Mouse (Mus musculus) layer of hippocampus, adult 11-12 months (tissue): ENCODE measurements around the gene Pitpna.
A peak's percentile ranks its signal among the peaks of the same experiment; 100 is the strongest.
"Not testable (repeated sequence)": the region's sequence is repeated elsewhere in the genome, so short reads cannot be mapped to it uniquely, and the experiment has no call there.

Experiments used
- DNase-seq: peaks from one replicate; pipeline ENCODE4 v3.0.0; 2022; ENCODE audit warnings: low spot score

Gene Pitpna

DNA sequence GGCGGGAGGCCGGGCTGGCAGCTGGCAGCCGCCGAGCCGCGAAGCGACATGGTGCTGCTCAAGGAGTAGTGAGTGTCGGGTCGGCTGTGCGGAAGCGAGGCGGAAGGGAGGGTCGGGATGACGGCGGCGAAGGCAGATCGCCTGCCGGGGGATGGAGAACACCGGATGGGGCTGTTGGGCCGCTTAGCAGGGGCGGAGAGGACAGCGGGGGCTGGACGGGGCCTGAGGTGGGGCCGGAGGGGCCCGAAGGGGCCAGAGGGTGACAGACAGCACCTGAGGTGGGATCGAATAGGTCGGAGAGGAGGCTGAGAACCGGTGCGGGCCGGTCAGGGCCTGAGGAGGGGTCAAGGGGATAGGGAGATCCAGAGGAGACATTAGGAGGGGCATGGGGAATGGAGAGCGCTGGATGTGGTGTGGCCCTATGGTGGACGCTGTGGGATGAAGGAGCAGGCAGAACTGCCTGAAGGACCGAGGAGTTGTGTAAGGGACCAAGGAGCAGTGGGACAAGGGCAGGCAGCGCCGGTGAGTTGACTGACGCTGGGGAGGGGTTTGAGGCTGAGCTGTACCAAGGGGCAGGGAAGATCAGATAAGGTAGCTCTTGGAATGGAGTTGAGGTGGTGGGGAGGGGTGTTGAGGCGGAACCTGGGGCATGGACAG, 516 bp downstream of the Pitpna start:
- no peak for DNase-seq

GRCm38 (mm10) chr11:75592612-75593011, 4.7 kb downstream of the Pitpna start:
- no peak for DNase-seq

- DNase-seq = no peak
Measured at GRCm38 (mm10) chr11:75594431-75594830, 6.5 kb downstream of the Pitpna start.

DNA sequence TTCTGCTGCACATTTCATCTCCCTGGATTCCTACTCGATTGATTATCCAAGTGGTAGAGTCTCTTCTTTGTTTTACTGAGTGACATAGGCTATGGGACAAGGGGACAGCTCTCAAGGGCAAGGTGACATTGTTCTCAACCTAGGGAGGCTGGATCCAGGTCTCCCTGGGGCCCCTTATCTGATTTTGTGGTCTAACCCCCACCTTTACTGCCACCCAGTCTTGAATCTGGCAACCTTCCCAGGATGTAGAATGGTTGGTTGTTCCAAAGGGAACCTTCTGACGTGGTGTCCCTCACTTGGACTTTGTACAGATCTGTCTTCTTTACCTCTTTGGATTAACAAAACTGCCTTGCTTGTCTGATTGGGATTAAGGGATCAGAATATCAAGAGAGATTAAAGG, 7.5 kb downstream of the Pitpna start:
- no peak for DNase-seq

GRCm38 (mm10) chr11:75595816-75596215, 7.9 kb downstream of the Pitpna start:
- no peak for DNase-seq

DNA sequence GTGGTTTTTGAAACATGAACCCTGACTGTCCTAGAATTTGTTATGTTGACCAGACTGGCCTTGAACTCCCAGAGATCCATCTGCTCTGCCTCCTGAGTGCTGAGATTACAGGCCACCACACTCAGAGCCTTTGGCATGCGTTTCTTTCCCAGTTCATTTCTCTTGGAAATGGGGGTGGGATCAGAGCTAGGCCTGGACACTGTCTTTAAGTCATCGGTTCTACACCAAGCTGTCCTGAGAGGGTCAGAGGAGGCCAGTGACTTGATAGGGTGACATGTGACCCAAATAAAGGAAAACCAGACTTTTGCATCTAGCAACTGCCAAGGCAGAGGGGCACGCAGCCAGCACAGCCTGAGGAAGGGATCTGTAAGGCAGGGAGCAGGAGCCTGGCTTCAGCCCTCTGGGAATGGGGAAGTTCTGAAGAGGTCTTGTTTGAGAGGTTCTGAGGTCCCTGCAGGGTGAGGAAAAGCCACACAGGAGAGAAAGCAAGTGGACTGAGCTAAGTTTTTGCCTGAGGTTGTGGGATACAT, 8.9 kb downstream of the Pitpna start:
- no peak for DNase-seq

DNA sequence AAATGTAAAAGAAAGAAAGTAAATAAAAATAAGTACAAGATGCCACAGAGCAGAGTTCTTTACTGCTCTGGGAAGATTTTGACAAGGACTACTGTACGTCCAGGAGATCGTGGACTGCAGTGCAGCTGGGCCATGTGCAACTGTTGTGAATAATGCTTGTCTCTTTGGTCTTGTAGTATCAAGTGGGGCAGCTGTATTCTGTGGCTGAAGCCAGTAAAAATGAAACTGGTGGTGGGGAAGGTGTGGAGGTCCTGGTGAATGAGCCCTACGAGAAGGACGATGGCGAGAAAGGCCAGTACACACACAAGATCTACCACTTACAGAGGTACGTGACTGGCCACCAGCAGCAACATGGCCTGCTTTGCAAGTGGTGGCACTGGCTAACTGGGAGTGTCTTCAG, 10.1 kb downstream of the Pitpna start:
- DNase-seq = no peak

DNA sequence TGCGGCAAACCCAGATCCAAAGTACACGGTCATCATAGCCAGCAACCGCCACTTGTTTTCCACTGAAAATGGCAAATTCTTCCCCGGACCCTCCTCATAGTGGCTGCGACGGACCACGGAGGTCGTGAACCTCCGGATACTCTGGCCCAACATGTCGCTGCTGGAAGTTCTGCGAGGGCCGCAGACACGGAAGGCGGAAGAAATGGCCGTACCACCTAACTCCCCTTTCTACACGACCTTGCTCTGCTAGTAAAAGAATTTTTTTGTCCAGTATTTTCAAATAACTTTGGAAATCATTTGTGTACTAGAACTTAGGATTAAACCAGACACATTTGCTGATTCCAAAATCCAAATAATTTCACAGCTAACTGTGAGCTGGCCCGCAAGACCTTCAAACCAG, 11.9 kb downstream of the Pitpna start:
- DNase-seq = not testable (repeated sequence)

GRCm38 (mm10) chr11:75604826-75605225, 16.9 kb downstream of the Pitpna start:
- no peak for DNase-seq

DNA sequence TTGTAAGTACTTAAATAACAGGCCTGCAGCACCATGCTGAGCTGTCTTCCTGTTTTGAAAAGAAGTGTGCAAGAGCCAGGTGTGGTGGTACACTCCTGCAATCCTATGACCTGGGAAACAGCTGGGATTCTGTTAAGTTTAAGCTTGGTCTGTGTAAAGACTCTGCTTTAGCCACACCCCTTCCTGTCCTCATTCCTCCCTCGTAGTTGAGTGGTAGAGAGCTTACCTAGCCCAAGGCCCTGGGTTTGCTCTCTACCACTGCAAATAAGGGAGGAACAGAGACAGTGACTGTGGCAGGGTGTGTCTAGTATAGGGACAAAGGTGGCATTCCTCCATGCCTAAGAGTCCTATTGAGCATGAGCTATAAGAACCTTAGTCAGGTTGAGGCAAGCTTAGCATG, 17.4 kb downstream of the Pitpna start:
- no peak for DNase-seq

DNA sequence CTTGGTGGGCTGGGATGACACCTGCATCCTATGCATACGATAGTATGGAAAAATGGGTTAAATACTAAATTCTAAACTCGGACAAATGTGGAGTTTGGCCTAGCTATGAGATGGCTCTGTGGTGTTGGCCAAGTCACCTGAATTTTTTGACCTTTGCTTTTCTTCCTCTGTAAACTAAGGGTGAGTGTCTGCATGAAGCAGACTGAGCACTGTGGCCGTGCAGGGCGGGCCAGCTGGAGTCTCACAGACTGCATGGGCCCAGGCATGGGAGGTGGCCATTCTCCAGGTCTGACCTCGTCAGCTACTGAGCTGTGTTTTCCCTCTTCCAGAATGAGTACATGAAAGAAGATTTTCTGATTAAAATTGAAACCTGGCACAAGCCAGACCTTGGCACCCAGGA, 20.9 kb downstream of the Pitpna start:
- DNase-seq = no peak

- DNase-seq = no peak
Measured at GRCm38 (mm10) chr11:75610021-75610420, 22.1 kb downstream of the Pitpna start.

DNA sequence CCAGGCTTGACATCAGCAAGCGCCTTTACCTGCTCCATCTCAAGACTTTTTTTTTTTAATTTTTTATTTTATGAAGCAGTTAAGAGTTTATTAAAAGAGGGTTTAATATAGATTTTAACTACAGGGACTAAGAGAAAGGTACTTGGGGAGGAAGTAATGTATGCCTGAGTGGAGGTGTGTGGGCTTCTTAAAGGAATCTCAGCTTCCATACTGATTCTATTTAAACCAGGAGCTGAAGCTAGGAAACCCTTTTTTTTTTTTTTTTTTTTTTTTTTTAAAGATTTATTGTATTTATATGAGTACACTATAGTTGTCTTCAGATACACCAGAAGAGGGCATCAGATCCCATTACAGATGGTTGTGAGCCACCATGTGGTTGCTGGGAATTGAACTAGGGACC, 26.9 kb downstream of the Pitpna start:
- no peak for DNase-seq

GRCm38 (mm10) chr11:75615556-75615955, 27.7 kb downstream of the Pitpna start:
- DNase-seq = no peak

DNA sequence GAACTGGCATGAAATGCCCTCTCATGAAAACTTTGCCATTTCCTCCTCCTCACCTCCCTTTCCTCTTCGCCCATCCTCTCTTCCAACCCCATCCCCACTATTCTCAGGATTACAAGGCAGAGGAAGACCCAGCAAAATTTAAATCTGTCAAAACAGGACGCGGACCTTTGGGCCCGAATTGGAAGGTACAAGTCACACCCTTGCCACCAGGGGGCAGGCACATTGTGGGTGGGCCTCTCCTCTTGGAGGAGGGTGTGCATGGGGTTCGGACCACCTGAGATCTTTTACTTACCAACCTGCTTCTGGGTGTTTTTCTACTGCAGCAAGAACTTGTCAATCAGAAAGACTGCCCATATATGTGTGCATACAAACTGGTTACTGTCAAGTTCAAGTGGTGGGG, 31.2 kb downstream of the Pitpna start:
- DNase-seq = no peak

DNA sequence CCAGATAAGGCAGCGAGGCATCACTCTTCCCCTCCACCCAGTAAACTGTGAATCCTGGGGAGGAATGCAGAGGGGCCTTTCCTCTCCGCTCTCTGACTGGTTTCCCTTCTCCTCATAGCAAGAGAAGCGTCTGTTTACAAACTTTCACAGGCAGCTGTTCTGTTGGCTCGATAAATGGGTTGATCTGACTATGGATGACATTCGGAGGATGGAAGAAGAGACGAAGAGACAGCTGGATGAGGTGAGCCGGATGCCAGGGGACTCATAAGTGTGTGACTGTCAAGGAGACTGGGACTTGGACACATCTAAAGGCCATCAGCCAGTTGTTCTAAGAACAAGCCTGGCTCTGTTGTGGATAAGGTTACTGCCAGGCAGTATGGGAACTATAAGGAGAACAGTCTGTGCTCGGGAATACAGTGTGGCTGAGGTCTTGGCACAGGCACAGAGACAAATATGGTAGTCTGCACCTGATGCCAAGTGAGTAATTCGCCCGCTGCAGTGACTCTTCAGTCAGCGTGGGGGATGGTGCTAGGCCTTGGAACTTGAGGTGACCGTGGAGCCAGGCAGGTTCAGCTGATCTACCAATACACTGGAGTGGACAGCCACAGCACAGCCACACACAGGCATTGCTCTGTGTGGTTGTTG, 32.4 kb downstream of the Pitpna start:
- DNase-seq = peak; percentile 51

- no peak for DNase-seq
Measured at GRCm38 (mm10) chr11:75621426-75621825, 33.5 kb downstream of the Pitpna start.

DNA sequence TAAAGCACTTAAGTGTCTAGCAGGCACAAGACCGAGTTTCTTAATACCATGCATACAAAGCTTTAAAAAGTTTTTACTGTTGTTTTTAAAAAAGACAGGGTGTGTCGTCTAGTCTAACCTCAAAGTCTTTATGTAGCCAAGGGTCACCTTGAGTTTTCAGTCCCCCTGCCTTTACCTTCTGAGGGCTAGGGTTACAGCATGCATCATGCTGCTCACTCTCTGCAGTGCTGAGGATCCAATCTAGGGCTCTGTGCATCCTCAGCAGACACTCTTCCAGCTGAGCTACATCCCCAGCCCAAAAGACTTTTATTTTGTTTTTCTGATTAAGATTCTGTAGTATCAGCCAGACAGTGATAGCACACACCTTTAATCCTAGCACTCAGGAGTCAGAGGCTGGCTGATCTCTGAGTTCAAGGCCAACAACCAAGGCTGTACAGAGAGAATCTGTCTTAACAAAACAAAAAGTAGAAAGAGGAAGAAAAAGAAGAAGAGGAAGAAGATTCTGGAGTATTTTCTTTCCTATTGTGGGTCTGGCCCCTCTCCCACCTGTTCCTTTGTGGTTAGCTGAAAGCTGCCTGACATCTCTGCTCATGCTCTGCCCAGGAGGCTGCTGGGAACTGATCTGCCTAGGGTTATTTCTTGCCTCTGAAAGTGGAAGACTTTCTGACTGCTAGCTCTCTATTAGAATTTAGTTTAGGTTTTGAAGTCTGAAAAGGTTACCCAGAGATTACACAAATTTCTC, 34.9 kb downstream of the Pitpna start:
- DNase-seq = no peak

GRCm38 (mm10) chr11:75624102-75624554, 36.2 kb downstream of the Pitpna start:
- no peak for DNase-seq

GRCm38 (mm10) chr11:75625820-75626219, 37.9 kb downstream of the Pitpna start:
- DNase-seq = no peak

GRCm38 (mm10) chr11:75630098-75630497, 42.2 kb downstream of the Pitpna start:
- no peak for DNase-seq

DNA sequence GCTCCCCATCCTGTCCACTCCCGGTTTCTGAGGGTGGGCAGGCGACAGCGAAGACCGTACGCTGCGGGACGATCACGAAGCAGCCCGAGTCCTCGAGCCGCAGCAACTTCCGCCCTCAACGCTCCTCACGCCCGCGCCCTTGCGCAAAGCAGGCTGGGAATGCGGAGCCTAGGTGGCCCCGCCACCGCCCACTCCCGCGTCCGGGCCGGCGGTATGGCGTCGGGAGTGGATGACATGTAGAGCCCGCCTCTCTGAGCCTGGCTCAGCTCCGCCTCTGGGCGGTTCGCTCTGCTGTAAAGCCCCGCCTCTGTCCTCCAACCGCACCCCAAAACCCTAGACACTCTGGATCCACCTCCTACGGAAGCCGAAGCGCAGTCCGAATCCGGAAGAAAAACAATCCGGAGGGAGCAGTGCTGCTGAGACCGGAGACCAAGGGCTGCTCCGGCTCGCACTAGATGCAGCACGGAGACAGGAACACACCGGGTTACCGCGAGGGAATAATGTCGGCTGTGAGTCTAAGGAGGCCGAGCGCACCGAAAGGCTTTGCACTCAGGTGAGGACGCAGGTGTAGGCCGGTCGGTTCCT, 42.8 kb downstream of the Pitpna start, which contains the start of gene Inpp5k:
TSS of gene Inpp5k (plus strand) at position 344 of the 585 bp plus-strand sequence.
- peak; percentile 97 for DNase-seq
